Mouse (Mus musculus) gastrocnemius, adult 2 months (tissue): ENCODE results near the gene Snrpd3. TPM values are rescaled to one million over a fixed set of nuclear protein-coding genes. Genes with fewer than 3 reads are reported as not detected.
"Not testable (repeated sequence)": the region's sequence is repeated elsewhere in the genome, so short reads cannot be mapped to it uniquely, and the experiment has no call there.

Experiments
- DNase-seq: peaks from one replicate; pipeline ENCODE4 v3.0.0; 2022
- H3K27ac ChIP-seq: fragments of 200-600 bp; 2 replicates; pipeline ENCODE4 v1.8.1; 2022; ENCODE audit warnings: mild to moderate bottlenecking
- H3K4me3 ChIP-seq: fragments of 200-600 bp; 2 replicates; pipeline ENCODE4 v1.8.1; 2022; ENCODE audit warnings: mild to moderate bottlenecking, moderate library complexity
- CTCF ChIP-seq: fragments of 200-600 bp; IDR thresholded peaks from 2 replicates; pipeline ENCODE4 v1.8.1; 2022; ENCODE audit warnings: antibody characterized with exemption, mild to moderate bottlenecking, moderate library complexity
- intact Hi-C: fragments of 180-260 bp; cut with DNase I; formaldehyde crosslinking; loops from one replicate; pipeline ENCODE4 v1.15.1; 2025
- total RNA-seq, 2 experiments: library from RNA; stranded (reverse); gene quantifications; 2 replicates each; pipeline ENCODE4 v1.2.3; 2021

The Snrpd3 gene
- total RNA-seq, 2 experiments from 2014 or later: 65.9 to 91.4 TPM

DNA sequence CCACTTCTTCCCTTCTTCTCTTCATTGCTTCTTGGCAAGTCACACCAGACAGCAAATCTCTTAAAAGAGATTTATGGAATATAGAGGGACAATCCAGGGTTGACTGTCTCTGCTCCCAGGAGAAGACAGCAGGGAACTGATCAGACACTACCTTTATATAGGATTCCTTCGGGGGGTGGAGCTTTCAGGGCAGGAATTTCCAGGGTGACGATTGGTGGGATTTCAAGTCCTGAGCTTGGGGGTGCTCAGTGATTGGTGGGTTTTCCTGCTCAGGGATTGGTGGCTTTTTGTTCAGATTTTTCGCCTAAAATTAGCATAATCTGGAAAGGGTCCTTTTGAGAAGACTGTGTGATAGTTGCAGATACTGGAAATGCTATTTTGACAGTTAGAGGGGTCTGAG is 30.2 kb upstream of the Snrpd3 start:
- Histone ChIP-seq H3K27ac (no peak overlapping the region), H3K4me3 (no peak overlapping the region)
- intact Hi-C loops: loop anchor here (2.0 to 5.0 kb wide), 2 partner anchors 170 to 305 kb away; partner anchors contain the start of gene Adora2a
- DNase-seq: no peak
- no peak for TF ChIP-seq CTCF

DNA sequence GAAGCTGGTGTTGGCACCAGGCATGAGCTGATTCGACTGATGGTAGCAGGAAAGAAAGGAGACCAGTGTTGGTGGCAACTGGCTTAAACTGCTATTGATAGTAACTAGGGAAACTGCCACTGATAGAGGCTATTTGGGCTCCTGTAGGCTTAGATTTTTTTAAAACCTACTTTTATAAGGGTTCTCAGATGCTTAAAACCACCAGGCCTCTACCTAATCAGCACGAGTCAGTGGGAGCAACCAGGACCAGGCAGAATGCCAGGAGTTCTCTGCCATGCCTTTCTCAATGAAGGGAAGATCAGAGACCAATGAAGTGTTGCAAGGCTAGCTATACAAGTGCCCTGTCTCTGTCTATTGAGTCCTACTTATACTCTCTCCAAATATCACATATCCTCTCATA is 27.8 kb upstream of the Snrpd3 start:
- no peak overlapping the region for H3K27ac ChIP-seq
- DNase-seq: no peak
- TF ChIP-seq CTCF: no peak
- H3K4me3 ChIP-seq: no peak overlapping the region
- intact Hi-C loops: loop anchor here (5.0 kb wide), 1 partner anchor 307 kb away; no protein-coding TSS in a partner anchor

GRCm38 (mm10) chr10:75490731-75491130 is 26.6 kb upstream of the Snrpd3 start:
- DNase-seq: no peak

DNA sequence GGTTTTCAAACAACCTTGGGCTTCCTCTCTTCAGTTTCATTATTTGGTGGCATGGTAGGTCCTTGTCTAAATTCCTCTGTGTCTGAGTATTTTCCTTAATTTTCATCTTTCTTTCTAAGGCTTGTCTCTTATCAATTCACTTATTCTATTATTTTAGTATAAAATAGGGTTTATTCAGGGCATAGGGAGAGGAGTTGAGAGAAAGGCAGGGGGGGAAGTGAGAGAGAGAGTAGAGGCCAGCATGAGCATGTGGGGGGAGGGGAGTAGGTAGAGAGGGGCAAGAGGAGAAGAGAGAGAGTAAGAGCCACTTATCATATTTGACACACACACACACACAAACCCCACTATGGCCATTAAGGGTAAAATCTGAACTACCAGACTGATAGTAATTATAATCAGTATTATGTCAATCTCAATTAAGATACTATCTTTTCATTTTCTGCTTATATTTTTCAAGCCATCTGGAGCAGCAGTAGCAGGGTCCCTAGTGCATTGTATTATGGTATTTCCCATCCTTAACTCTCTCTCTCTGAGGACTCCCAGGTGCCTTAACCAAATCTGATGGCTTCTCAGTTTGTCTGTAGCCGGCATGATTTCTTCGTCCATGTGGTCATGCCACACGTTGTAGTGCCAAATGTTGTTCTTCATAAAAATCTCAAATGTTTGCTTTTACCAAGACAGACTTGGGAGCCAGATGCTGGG is 26.0 kb upstream of the Snrpd3 start:
- no peak for DNase-seq
- intact Hi-C loops: no loop called here
- H3K4me3 ChIP-seq: no peak overlapping the region
- H3K27ac ChIP-seq: no peak overlapping the region
- no peak for TF ChIP-seq CTCF

More at GRCm38 (mm10) chr10:75490731-75491130, 26.6 kb upstream of the Snrpd3 start:
- intact Hi-C loops: no loop called here
- Histone ChIP-seq H3K4me3 (no peak overlapping the region), H3K27ac (no peak overlapping the region)
- TF ChIP-seq CTCF: no peak

DNA sequence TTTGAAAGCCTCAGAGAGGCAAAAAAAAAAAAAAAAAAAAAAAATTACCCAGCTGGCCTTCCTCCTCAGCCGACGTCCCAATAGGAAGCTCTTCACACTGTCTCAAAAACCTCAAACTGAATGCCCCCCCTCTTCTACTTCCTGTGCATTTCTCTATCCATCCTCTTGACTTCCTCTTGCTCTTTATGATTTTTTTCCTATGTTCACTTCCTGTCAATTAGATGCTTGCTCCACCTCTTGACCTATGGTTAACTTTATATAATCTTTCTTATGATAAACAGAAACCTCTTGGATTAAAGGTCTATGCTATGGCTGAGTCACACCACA is 25.5 kb upstream of the Snrpd3 start:
- DNase-seq: no peak
- TF ChIP-seq CTCF: no peak
- intact Hi-C loops: no loop called here
- Histone ChIP-seq H3K27ac (no peak overlapping the region), H3K4me3 (no peak overlapping the region)

DNA sequence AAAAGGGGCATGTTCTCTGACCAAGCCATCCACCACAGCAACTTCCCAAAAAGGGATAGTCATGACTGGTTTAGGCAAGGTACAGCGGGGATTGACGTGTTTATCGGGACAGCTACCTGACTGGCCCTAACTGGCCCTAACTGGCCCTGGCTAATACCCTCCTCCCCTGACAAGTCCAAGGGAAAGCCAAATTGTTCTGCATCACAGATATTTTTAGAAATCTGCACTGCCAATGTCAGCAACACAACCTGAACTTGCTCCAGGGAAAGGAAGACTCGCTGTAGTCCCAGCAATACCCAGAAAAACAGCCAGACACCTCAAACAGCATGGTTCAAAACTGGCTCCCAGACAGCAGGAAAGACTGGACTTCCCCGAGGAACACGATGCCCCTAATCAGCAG is 22.0 kb upstream of the Snrpd3 start:
- Histone ChIP-seq H3K27ac (peak overlapping the region; percentile 93), H3K4me3 (peak overlapping the region; percentile 30; the same call in 1 of the 2 replicates)
- TF ChIP-seq CTCF: no peak
- DNase-seq: peak; percentile 72
- intact Hi-C loops: no loop called here

DNA sequence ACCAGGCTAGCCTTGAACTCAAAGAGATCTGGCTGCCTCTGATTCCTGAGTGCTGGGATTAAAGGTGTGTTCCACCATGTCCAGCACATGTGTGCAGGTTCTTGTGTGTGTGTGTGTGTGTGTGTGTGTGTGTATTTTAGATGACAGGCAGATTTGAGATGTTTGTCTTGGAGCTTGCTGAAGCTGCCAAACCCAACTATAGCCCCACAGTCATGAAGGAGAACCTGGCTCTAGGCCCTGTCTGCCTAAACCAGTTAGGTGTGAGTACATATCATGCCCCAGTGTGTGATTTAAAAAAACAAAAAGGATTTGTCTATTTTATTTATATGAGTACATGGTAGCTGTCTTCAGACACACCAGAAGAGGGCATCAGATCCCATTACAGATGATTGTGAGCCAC is 21.4 kb upstream of the Snrpd3 start:
- H3K4me3 ChIP-seq: peak overlapping the region; percentile 30; the same call in 1 of the 2 replicates
- no peak for TF ChIP-seq CTCF
- intact Hi-C loops: no loop called here
- H3K27ac ChIP-seq: peak overlapping the region; percentile 93
- no peak for DNase-seq

GRCm38 (mm10) chr10:75499214-75499613 is 18.1 kb upstream of the Snrpd3 start:
- intact Hi-C loops, H3K27ac ChIP-seq, DNase-seq, H3K4me3 ChIP-seq: not testable (repeated sequence)

DNA sequence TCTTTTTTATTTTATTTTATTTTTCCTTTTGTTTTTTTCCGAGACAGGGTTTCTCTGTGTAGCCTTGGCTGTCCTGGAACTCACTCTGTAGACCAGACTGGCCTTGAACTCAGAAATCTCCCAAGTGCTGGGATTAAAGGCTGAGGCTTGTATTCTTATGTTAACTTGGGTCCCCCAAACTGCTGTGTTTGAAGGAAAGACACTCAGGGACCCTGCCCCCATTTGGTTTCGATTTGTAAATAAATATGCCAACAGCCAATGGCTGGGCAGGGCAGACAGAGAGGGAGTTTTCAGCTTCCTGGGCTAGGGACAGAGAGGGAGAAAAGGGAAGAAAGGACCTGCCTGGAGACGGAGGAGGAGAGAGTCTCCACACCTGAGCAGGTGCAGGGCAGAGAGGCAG is 17.6 kb upstream of the Snrpd3 start:
- DNase-seq: no peak
- Histone ChIP-seq H3K4me3 (no peak overlapping the region), H3K27ac (no peak overlapping the region; the same call in 1 of the 2 replicates)
- intact Hi-C loops: no loop called here
- TF ChIP-seq CTCF: no peak

- TF ChIP-seq CTCF: no peak
- peak overlapping the region; percentile 67 for H3K27ac ChIP-seq
- no peak overlapping the region for H3K4me3 ChIP-seq
- intact Hi-C loops: no loop called here
- DNase-seq: no peak
Observed at GRCm38 (mm10) chr10:75500345-75500744, 17.0 kb upstream of the Snrpd3 start.

- Histone ChIP-seq H3K27ac (no peak overlapping the region), H3K4me3 (no peak overlapping the region)
- intact Hi-C loops: no loop called here
- TF ChIP-seq CTCF: no peak
- DNase-seq: no peak
Observed at GRCm38 (mm10) chr10:75501641-75502040, 15.7 kb upstream of the Snrpd3 start.

GRCm38 (mm10) chr10:75503692-75504091 is 13.7 kb upstream of the Snrpd3 start:
- intact Hi-C loops: no loop called here
- Histone ChIP-seq H3K27ac (peak overlapping the region; percentile 90; the same call in 1 of the 2 replicates), H3K4me3 (no peak overlapping the region)
- no peak for TF ChIP-seq CTCF
- DNase-seq: no peak

GRCm38 (mm10) chr10:75504234-75505129 is 12.9 kb upstream of the Snrpd3 start:
- DNase-seq: peak; percentile 57
- no peak for TF ChIP-seq CTCF
- Histone ChIP-seq H3K4me3 (no peak overlapping the region), H3K27ac (peak overlapping the region; percentile 90)
- intact Hi-C loops: no loop called here

GRCm38 (mm10) chr10:75505130-75505495 is 12.2 kb upstream of the Snrpd3 start:
- intact Hi-C loops: no loop called here
- peak overlapping the region; percentile 90 for H3K27ac ChIP-seq
- no peak overlapping the region for H3K4me3 ChIP-seq
- no peak for DNase-seq
- no peak for TF ChIP-seq CTCF

DNA sequence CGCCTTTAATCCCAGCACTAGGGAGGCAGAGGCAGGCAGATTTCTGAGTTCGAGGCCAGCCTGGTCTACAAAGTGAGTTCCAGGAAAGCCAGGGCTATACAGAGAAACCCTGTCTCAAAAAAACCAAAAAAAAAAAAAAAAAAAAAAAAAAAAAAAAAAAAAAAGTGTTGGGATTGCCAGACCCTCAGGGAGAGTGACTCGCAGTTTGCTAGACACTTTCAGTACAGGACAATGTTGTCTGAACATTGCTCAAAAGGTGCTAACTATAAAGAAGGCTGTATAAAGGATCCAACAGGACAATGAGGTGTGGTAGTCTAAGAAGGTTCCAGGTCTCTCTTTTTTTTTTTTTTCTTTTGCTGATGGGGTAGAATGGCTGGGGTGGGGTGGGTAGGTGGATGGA is 11.4 kb upstream of the Snrpd3 start:
- H3K27ac ChIP-seq: peak overlapping the region; percentile 96; the same call in 1 of the 2 replicates
- intact Hi-C loops, DNase-seq, H3K4me3 ChIP-seq: not testable (repeated sequence)
